Mouse (Mus musculus) gastrocnemius, postnatal 25 days (tissue): Measurements from ENCODE around the gene Lpar3. TPM values are rescaled to one million over a fixed set of nuclear protein-coding genes. Genes with fewer than 3 reads are reported as not detected.

Experiments
- DNase-seq: peaks from one replicate; pipeline ENCODE4 v3.0.0; 2022
- total RNA-seq, 2 experiments: library from RNA; stranded (reverse); gene quantifications; 1 replicate in 1 of 2; 2 replicates in 1 of 2; pipeline ENCODE4 v1.2.3; 2021

The Lpar3 gene
- total RNA-seq, 2 experiments from 2014 or later: 0.28 TPM; not detected in 1

GRCm38 (mm10) chr3:146260845-146261244, 40.1 kb downstream of the Lpar3 start:
- DNase-seq: no peak

DNA sequence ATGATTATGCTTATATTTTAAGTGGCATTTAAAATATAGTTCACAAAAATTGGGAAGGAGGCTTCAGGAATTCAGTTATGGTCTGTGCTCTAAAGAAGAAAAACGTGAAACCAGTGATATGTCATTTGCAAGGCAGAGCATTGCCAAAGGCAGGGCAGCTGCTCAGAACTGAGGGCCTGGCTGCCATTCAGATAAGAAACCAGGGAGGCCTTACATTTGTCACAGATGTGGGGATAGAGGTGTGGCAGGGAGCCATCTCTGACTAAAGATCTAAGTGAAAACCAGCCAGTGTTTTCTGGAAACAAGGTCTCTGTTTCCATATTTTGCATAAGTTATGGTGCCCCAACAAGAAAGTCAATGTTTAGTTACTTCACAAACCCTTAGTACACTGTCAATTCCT, 41.8 kb downstream of the Lpar3 start:
- no peak for DNase-seq

GRCm38 (mm10) chr3:146264146-146264545, 43.4 kb downstream of the Lpar3 start:
- no peak for DNase-seq

- DNase-seq: no peak
Measured at GRCm38 (mm10) chr3:146265545-146266130, 44.9 kb downstream of the Lpar3 start.

GRCm38 (mm10) chr3:146268024-146268801, 47.5 kb downstream of the Lpar3 start:
- no peak for DNase-seq

- DNase-seq: no peak
Measured at GRCm38 (mm10) chr3:146274503-146274902, 53.7 kb downstream of the Lpar3 start.

- no peak for DNase-seq
Measured at GRCm38 (mm10) chr3:146275360-146276025, 54.7 kb downstream of the Lpar3 start.

DNA sequence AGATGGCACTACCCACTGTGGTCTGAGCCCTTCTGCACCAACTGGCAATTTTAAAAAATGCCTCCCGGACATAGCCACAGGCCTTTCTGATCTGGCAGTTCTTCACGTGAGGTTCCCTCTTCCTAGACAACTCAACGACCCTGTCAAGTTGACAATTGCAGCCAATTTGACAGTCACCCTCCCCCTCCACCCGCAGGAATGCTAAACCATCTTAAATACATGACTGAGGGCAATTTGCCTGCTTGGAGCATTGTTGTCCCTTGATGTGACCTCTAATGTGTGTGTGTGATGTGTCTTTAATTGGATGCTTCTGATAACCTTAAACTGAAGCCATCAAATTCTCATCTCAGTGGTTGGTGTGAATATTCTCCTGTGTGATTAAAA, 55.3 kb downstream of the Lpar3 start:
- DNase-seq: no peak

GRCm38 (mm10) chr3:146276991-146277390, 56.2 kb downstream of the Lpar3 start:
- DNase-seq: no peak

- DNase-seq: no peak
Measured at GRCm38 (mm10) chr3:146277456-146277855, 56.7 kb downstream of the Lpar3 start.

GRCm38 (mm10) chr3:146278195-146279140, 57.7 kb downstream of the Lpar3 start:
- DNase-seq: no peak

- no peak for DNase-seq
Measured at GRCm38 (mm10) chr3:146283732-146284361, 63.1 kb downstream of the Lpar3 start.

GRCm38 (mm10) chr3:146286118-146286517, 65.4 kb downstream of the Lpar3 start:
- no peak for DNase-seq

DNA sequence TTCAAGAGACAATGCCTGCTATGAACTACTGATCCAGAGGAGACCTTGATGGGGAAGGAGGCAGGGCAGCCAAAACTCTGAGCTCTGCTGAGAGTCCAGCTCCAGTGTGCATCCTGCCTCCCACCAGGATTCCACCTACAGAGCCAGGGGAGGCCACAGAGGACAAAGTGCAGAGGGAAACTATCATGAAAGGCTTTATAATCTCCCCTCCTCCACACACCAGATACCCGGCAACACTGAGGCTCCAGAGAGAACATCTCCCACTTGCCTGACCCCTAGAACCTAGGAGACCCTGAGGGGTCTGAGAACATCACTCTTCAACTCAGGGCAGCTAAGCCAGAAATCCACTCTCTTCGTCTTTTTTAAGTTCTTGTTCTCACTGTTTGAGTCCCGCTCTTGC, 71.2 kb downstream of the Lpar3 start:
- no peak for DNase-seq

GRCm38 (mm10) chr3:146292515-146292914, 71.8 kb downstream of the Lpar3 start:
- no peak for DNase-seq

DNA sequence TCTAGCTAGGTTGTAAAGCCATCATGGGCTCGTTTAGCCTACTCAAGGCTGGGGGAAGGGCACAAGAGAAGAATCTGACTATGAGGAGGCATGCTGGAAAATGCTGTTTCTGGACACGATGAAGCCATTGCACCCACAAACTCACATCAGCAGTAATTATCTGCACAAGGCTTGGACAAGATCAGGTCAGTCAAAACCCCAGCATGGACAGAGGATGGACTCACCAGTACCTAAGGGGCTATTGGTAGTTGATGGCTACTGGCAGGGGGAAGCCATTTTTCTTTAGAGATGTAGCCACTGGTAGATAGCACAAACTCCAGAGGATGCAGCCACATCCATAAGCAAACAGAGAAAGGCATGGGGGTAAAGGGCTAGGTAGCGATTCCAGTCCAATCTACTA, 81.7 kb downstream of the Lpar3 start:
- no peak for DNase-seq

DNA sequence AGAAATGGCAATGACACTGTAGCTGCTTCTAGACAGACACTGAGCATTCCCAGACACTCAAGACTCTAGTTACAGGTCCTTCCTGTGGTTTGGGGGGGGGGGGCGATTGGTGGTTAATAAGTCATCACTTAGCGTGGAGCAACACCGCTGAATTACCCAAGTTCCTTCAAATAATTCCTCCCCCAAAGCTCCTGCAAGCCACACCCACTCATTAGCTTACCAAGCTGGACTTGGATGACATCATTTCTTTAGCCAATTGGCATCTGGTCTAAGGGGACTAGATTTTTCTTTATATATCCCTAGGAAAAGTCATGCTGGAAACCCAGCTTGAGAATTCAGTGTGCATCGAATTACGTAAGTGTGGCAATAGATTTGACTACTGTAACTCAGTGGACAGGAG, 82.4 kb downstream of the Lpar3 start:
- no peak for DNase-seq

DNA sequence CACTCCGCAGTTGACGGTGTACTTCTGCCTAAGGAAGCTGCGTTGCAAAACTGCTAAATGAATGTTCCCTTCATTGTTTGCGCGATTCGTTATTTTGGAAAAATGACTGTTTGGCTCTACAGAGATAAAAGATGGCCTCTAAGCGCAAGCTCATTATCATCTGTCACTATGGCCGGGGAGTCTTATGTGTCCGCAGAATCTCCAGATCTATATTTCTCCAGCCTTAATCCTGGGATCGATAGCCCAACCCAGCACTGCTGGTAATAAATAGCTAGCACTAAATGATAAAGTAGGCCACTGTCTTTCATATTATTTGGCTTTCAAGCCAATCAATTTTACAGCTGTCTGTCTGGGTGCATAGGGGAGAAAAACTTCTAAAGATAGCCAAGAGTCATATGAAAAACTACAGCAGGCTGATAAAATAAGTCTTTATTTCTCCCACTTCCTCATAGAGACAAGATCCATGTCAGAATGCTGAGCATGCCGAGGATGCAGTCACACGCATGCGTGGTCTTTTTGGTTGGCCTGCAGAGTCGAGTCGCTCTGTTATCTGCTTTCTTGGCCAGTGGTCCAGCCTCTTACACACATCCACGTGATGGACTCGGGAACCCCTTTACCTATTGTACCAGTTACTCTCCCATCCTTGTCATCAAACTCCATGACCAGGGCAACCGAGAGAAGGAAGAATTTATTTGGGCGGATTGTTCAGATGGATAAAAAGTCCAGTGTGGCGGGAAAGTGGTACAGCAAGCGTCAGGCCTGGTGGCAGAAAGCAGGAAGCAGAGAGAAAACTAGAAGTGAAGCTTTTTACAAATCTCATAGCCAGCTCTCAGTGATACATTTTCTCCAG, 84.0 kb downstream of the Lpar3 start:
- no peak for DNase-seq

DNA sequence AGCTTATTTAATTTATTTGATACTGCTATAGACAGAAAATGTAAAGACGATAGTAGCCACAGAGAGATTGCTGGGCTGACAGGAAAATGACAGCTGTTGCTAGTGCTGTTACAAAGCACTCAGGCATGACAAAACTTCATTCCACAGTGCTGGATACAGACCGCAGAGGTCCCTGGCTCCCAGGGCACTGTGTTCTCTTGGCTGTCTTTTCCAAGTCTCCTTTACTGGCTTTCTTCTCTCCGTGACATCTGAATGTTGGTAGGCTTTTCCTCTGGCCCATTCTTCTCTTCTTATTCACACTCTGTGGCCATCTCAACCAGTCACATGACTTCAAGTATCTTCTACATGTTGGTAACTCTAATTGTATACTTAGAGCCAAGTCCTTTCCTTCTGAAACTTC, 86.6 kb downstream of the Lpar3 start:
- DNase-seq: no peak

DNA sequence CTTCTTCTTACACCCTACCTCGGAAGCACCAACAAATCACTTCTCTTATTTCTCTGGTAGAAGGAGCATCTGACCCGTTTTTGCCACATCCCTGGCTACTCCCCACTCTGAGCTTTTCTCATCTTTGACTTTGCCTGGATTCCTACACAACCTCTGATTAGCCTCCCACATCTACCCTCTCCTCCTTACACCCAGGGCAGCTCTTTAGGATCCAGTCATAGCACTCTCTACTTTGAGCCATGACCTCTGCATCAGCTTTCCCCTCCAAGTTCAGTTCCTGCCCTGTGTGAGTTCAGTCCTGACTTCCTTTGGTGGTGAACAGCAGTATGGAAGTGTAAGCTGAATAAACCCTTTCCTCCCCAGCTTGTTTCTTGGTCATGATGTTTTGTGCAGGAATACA, 87.1 kb downstream of the Lpar3 start:
- no peak for DNase-seq

DNA sequence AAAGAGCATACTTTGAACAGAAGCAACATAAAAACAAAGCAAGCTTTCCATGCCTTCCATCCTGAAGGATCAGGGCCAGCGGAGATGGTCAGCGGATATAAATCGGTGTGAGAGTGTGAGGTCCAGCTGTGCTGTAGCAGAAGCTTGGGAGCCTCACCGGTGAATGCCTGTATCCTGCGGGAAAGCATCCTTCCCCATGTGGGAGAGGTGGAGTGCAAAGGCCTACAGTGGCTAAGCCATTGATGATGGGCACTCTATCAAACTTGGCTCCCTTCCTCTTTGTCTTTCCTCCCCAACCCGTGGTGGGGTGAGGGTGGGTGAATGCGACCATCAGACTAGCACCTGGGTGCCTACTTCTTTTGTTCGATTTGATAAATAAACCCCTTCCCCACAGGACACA, 88.8 kb downstream of the Lpar3 start:
- no peak for DNase-seq
